Mouse (Mus musculus) ovary, postnatal 10 days (tissue): ENCODE measurements around the gene Chchd3.

ENCODE experiments used
- DNase-seq: peaks from one replicate; pipeline ENCODE4 v3.0.0; 2022; ENCODE audit warnings: low spot score

Chchd3 gene

DNA sequence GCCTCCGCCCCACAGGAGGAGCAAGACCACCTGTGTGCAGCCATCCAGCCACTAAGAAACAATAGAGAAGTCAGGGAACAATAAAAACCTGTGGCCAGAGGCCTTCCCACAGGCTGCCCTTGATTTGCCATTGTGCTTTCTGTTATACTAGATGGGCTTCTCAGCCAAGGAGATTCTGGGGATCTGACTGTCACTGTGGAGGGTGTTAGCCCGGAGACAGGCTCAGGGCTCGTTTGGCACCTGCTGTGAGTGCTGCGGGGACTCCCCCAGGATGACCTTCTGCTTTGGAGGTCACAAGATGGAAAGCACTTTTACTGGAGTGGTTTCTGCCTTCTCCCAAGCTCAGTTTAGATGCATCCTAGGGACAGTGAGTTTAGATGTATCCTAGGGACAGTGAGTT lies 262.5 kb downstream of the Chchd3 start:
- no peak for DNase-seq

GRCm38 (mm10) chr6:32795653-32796500 lies 264.2 kb downstream of the Chchd3 start:
- DNase-seq: no peak

GRCm38 (mm10) chr6:32793575-32793974 lies 266.5 kb downstream of the Chchd3 start:
- no peak for DNase-seq

- DNase-seq: no peak
Measured at GRCm38 (mm10) chr6:32793163-32793562, 266.9 kb downstream of the Chchd3 start.

DNA sequence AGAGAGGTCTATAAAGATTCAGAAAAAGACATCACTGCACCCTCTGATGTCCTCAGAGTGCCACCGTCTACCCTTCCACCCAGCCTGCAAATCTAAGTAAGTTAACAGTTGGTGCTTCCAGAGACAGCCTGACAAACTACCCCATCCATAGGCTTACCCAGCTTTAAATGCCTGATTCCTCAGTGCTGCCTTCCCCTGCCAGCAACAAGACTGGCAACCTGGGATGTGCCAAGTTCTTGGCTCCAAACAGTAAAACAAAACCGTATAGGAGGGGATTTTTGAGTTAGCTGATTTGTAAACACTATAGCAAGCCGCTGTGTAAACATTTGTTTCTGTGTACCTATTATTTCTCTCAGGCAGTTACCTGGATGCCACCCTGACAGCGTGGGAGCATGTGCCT lies 269.6 kb downstream of the Chchd3 start:
- DNase-seq: no peak

DNA sequence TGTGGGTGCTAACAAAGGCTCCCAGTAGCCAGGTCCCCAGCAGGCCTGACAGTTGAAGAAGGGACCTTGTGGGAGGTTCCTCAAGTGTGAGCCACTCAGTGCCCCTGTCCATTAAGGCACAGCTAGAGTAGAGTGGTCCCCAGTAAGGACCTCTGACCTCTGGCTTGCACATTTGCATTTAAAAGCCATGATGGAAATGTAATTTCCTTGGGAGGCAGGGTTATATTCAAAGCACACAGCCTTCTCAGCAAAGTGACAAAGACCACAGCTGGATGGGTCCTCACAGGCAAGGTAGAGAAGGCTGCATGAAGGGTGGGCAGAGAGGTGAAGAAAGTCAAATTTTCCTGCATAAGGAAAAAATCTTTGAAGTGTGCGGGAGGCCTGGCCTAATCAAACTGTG lies 272.7 kb downstream of the Chchd3 start:
- no peak for DNase-seq

DNA sequence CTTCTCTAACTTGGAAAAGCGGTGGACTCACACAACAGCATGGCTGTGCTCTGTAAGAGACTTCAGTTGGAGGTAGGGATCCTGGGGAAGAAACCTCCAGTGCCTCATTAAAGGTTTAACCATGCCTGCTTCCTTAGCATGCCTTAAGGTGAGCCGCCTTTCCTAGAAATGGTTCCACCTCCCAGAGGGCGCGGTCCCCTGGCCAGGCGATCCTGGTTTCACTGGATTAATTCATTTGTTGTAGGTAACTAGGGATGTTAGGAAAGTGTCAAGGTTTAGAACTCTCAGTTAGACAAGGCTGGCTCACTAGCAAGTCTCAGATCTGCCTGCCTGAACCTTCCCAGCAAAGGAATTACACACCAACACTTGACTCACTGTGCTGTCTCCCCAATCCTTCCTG lies 273.9 kb downstream of the Chchd3 start:
- DNase-seq: no peak

GRCm38 (mm10) chr6:32783102-32783501 lies 277.0 kb downstream of the Chchd3 start:
- no peak for DNase-seq

DNA sequence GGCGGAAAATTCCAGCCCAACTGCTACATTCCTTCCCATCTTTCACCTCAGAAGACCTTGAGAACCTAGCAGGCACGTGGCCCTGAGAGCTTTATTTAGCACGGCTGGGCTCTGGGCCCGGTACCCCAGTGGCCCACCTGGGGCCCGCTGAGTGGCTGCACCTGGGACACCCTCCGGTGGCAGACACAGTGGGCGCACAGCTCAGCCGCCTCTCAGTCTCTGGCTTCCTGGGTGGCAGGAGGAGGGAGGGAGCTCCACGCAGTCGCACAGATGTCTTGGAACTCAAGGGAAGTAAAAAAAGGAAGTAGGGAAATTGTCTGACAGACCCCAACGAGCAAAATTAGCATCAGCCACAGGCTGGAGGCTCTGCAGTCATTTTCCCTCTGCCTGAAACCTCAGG lies 279.5 kb downstream of the Chchd3 start:
- DNase-seq: no peak

GRCm38 (mm10) chr6:32776384-32776783 lies 283.7 kb downstream of the Chchd3 start:
- no peak for DNase-seq

- DNase-seq: no peak
Measured at GRCm38 (mm10) chr6:32754524-32754923, 305.5 kb downstream of the Chchd3 start.

- DNase-seq: no peak
Measured at GRCm38 (mm10) chr6:32749821-32750220, 310.2 kb downstream of the Chchd3 start.

DNA sequence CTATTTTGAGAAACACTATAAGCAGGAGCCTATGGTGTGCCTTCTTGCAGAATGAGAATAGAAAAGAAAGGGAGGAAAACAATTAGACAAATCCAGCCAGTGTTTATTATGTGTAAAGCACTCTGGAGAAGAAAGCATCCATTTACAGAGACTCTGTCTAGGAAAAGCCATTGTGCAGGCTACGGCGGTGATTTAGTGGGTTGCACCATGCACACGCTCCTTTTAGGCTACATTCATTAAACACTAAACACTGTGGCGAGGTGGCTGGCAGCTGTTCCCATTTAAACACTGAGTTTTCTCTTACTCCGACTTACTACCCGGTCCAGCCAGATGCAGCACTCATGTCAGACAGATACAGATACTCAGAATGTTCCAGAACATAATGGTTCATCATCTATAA lies 311.3 kb downstream of the Chchd3 start:
- DNase-seq: no peak

DNA sequence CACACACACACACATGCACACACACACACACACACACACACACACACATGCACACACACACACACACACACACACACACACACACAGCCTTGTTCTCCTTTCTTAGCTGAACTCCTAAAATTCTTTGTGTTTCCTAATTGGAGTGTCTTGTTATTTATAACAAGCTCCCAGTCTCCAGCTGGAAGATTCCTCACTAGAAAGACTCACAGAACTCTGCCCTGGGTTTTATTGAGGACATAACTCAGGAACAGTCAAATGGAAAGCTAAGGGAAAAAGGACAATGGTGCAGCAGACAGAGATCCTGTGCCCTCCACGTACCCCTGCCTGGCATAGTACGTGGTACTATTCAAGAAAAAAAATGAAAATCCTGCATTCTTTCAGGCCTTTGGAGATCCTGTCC lies 312.7 kb downstream of the Chchd3 start:
- DNase-seq: no peak
